Mouse (Mus musculus) liver, adult 2 months (tissue): Measurements from ENCODE around the gene Rnf144b.

Experiments
- CTCF ChIP-seq: fragments of 200-500 bp; IDR thresholded peaks from 2 replicates; pipeline ENCODE4 v1.5.1; 2011; ENCODE audit warnings: low read depth, low read length, control low read depth
- POLR2A ChIP-seq: fragments of 200-500 bp; IDR thresholded peaks from 2 replicates; pipeline ENCODE4 v1.6.1; 2011; ENCODE audit warnings: low read length, control low read depth; ENCODE audit not compliant: insufficient read depth; ENCODE audit errors: extremely low read depth

DNA sequence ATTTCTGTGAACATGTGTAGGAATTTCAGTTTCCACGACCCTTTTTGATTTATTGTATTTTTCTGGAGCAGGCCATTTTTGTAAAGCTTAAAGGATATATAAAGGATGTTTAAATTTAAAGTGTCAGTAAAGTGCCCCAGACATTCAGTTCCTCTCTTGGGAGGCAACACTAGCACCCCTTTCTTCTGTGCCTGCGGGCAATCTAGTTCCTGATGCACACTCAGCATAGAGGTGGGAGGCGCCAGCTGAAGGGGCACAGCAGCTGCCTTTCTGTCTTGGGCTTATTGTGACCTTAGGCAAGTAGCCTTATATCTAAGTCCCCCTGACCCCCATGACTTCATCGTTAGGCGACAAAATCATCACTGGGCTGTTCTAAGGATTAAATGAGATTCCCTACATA is 42.3 kb downstream of the Rnf144b start:
- TF ChIP-seq POLR2A (no peak), CTCF (no peak)
